8 mouse cellular contexts compared by ENCODE assay signal in genomic region chr7:35055619-35056435, GRCm38 (mm10). TPM values are rescaled to one million over a fixed set of nuclear protein-coding genes. Genes with fewer than 3 reads are reported as not detected.
DNase-seq lines count a peak whose midpoint lies in the region; ATAC-seq and TF ChIP-seq lines count a peak whose summit lies in the region.

No protein-coding gene starts in this region.

- peak overlapping the region; percentile 96 for H3K9ac ChIP-seq in stomach, embryonic 16.5 days (ENCODE audit: low read length)

- peaks cover 11% of the 10 kb centered on the region for H3K4me1 ChIP-seq in thymus, adult 2 months (replicated peaks; ENCODE audit: control insufficient read depth, insufficient read depth, low read length)
- peaks cover 20% of the 10 kb centered on the region for H3K4me1 ChIP-seq in stomach, embryonic 16.5 days (ENCODE audit: control insufficient read depth, insufficient read depth, low read length)

- H3K4me3 ChIP-seq in thymus, adult 2 months (ENCODE audit: control insufficient read depth, insufficient read depth, low read length), result peak overlapping the region; percentile 61
- H3K4me3 ChIP-seq in gastrocnemius, adult 2 months, result peak overlapping the region; percentile 92
- peak overlapping the region; percentile 98 for H3K4me3 ChIP-seq in stomach, embryonic 16.5 days (replicated peaks; ENCODE audit: low read length)

- no peak for DNase-seq in thymus, adult 2 months
- DNase-seq in thymus, postnatal 14 days, result no peak
- DNase-seq in gastrocnemius, adult 2 months, result peak; percentile 89
- peak; percentile 62 for DNase-seq in induced T-regulatory cell, adult 2 months (ENCODE audit: low read depth)
- DNase-seq in left cerebral cortex, postnatal 36 days (ENCODE audit: low spot score in 2 of 2), result peak; percentile 74 to 75
- peak; percentile 39 for DNase-seq in mesoderm, embryonic 11.5 days (ENCODE audit: low read depth, low spot score)

- ATAC-seq in common myeloid progenitor, adult 5-6 weeks (replicated peaks; ENCODE audit: low read depth, poor library complexity, severe bottlenecking), result peak; percentile 17; the same call in 1 of the 2 replicates
- peak; percentile 83 for ATAC-seq in stomach, embryonic 16.5 days (ENCODE audit: insufficient read depth, low FRiP score)

- no peaks in the 10 kb centered on the region for H3K36me3 ChIP-seq in thymus, adult 2 months (ENCODE audit: control insufficient read depth, insufficient read depth, low read length)
- H3K36me3 ChIP-seq in stomach, embryonic 16.5 days (ENCODE audit: control insufficient read depth, insufficient read depth, low read length), result no peaks in the 10 kb centered on the region

- TF ChIP-seq POLR2A in thymus, adult 2 months (IDR thresholded peaks at IDR 0.05; ENCODE audit: control insufficient read depth, extremely low read depth, insufficient read depth, low read length, poor library complexity), result no peak

- peak overlapping the region; percentile 68 for H3K4me2 ChIP-seq in stomach, embryonic 16.5 days (ENCODE audit: low read depth, low read length)

- peak overlapping the region; percentile 4; the same call in 1 of the 2 replicates for H3K27ac ChIP-seq in thymus, adult 2 months (ENCODE audit: control insufficient read depth, insufficient read depth, low read length)
- H3K27ac ChIP-seq in gastrocnemius, adult 2 months, result peak overlapping the region; percentile 96
- H3K27ac ChIP-seq in stomach, embryonic 16.5 days (ENCODE audit: low read length), result peak overlapping the region; percentile 82

- intact Hi-C loops in gastrocnemius, adult 2 months (cut with DNase I), result loop anchor here (2.0 to 10.0 kb wide), 2 partner anchors 63 to 891 kb away; partner anchors contain the start of genes Cebpa and Uba2
- intact Hi-C loops in left cerebral cortex, postnatal 36 days (cut with DNase I), result loop anchor here (2.0 kb wide), 1 partner anchor 63 kb away; the partner anchor contains the start of gene Cebpa

- under 1% methylated on average over 53 of the region's 77 CpGs for WGBS in thymus, adult 2 months
- WGBS in stomach, embryonic 16.5 days, result under 1% methylated on average over 76 of the region's 77 CpGs

- no peaks in the 10 kb centered on the region for H3K9me3 ChIP-seq in stomach, embryonic 16.5 days (replicated peaks; ENCODE audit: control insufficient read depth, low read length)

- TF ChIP-seq CTCF in thymus, adult 2 months (IDR thresholded peaks at IDR 0.05; ENCODE audit: borderline replicate concordance, control insufficient read depth, extremely low read depth, insufficient read depth, low read length, poor library complexity), result no peak
- TF ChIP-seq CTCF in gastrocnemius, adult 2 months (IDR thresholded peaks at IDR 0.05), result no peak

- no peaks in the 10 kb centered on the region for H3K27me3 ChIP-seq in thymus, adult 2 months (ENCODE audit: control insufficient read depth, insufficient read depth, low read length)
- no peaks in the 10 kb centered on the region for H3K27me3 ChIP-seq in stomach, embryonic 16.5 days (ENCODE audit: control insufficient read depth, insufficient read depth, low read length)

RNA-seq across cellular contexts. Expression of gene Cebpg, which starts 0.5 kb away (rescaled TPM):
- 11.9 and 12.8 TPM in 2 replicates for polyA plus RNA-seq in thymus, adult 2 months (2012; rRNA removed)
- 29.8 and 33.7 TPM in 2 replicates for total RNA-seq in common myeloid progenitor, adult 5-6 weeks (2017)
- 10 to 100 TPM; 41.0 to 46.0 TPM for total RNA-seq in gastrocnemius, adult 2 months (2021)
- total RNA-seq in left cerebral cortex, postnatal 36 days (2021), result 10 to 100 TPM; 35.0 to 37.1 TPM
- 26.1 and 27.4 TPM in 2 replicates for polyA plus RNA-seq in stomach, embryonic 16.5 days (2015; fragmentation: Nextera tagmentation; extraction: Ambion mirVana)

Comparison
In these comparisons a context has a peak if more than half of its experiments do, and no peak if none do; other contexts are left out.
1. DNase-seq: peak in gastrocnemius, adult 2 months (single experiment), induced T-regulatory cell, adult 2 months (single experiment), left cerebral cortex, postnatal 36 days (2 of 2) and mesoderm, embryonic 11.5 days (single experiment); none in thymus, adult 2 months (single experiment) and thymus, postnatal 14 days (single experiment).
2. H3K27ac ChIP-seq: peak in every context shown above with its lines; median percentile 96 in gastrocnemius, adult 2 months; 82 in stomach, embryonic 16.5 days; 4 in thymus, adult 2 months.
3. Peak in every context shown above with its lines, with median percentiles within 50 percentile points of each other: H3K4me3 ChIP-seq.